Mouse (Mus musculus) frontal cortex, postnatal 25 days (tissue): ENCODE results near the gene Gm10203.
A peak's percentile ranks its signal among the peaks of the same experiment; 100 is the strongest.
"Not testable (repeated sequence)": the region's sequence is repeated elsewhere in the genome, so short reads cannot be mapped to it uniquely, and the experiment has no call there.

Source experiments
- DNase-seq, 2 experiments: peaks; one replicate each; pipeline ENCODE4 v3.0.0; 2022; ENCODE audit warnings: low spot score in 2 of 2

Gm10203 gene

GRCm38 (mm10) chr6:149129870-149130269, at the start of gene Gm10203:
Gene Gm10203, plus strand, starts transcription at chr6:149130170.
- DNase-seq = not testable (repeated sequence)

DNA sequence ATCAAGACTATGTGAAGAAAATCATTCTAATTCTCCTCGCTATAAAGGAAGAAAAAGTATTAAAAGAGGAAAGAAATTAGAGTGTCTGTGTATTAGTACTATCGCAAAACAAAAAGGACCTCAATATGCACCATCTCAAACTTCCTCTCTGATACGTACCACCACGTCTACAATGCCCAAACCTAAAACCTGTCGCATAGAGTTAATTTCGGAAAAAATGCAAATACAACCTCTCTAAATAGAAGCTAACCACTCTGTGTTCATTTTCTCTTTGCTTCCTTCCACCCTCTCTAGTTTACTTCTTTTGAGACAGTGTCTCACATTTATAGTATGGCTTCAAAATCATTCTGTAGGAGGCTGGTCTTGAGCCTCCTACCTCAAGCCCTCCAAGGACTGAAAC, 37.6 kb upstream of the Gm10203 start:
- DNase-seq = no peak

GRCm38 (mm10) chr6:149093465-149093864, 36.5 kb upstream of the Gm10203 start:
- DNase-seq = no peak

DNA sequence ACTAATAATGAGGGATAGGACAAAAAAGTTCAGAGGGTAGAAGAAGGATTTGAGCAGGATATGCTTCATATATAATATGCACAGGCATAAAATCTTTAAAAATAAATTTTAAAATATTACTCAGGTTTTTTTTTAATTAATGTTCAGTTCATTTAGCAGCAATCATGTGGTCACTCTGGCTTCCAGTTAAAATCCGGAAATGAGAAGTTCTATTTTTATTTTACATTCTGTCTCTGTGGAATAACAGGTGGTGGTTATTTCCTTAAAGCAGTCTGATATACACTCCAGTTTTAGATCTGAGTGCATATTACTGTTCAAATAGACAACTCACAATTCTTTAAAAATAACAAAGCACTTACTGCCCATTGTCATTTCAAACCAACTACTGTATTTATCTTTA, 35.4 kb upstream of the Gm10203 start:
- DNase-seq = no peak

DNA sequence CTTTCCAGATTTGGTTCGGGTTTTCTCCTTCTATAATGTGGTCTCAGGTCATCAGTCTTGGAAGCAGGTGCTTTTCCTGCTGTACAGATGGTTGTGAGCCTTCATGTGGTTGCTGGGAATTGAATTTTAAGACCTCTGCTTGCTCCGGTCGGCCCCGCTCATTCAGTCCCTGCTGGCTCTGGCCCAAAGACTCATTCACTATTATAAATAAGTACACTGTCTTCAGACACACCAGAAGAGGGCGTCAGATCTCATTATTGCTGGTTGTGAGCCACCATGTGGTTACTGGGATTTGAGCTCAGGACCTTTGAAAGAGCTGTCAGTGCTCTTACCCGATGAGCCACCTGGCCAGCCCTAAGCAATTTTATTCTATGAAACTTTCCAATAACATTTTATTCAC, 34.6 kb upstream of the Gm10203 start:
- no peak for DNase-seq

- no peak for DNase-seq
These were observed 33.7 kb upstream of the Gm10203 start for GRCm38 (mm10) chr6:149096233-149096632.

DNA sequence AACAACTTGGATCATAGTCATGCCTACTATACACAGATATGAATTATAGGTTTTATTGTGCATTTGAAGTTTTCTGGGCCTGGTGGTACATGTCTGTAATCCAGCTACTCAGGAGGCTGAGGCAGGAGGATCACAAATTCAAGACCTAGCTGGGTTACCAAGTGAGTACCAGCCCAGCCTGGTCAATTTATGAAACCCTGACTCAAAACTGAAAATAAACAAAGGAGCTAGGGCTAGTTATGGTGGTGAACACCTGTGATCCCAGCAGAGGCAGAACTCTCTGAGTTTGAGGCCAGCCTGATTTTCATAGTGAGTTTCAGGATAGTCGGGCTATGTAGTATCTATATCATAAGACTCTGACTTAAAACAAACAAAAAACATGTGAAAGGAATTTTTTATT, 32.7 kb upstream of the Gm10203 start:
- no peak for DNase-seq

DNA sequence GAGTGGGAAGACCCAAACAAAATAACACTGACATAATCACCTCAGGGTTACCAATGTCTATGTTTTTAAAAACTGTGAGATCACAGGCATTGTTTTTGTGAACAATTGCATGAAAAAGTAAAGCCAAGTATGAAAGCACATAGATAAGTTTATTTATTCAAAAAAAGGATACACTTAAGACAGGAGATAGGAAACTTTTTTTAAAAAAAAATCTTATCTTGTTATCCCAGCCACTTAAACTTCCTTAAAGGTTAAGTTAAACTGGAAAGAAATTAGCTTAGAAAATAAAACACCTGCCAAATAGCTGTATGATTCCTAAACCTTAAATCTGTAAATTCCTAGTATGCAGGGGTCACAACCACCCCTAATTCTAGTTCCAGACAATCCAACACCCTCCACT, 31.0 kb upstream of the Gm10203 start:
- DNase-seq = no peak

GRCm38 (mm10) chr6:149100174-149101075, 29.5 kb upstream of the Gm10203 start:
- peak; percentile 41 to 57 for DNase-seq

- DNase-seq = peak; percentile 63 to 69
These were observed 28.7 kb upstream of the Gm10203 start, which contains the start of gene Dennd5b for GRCm38 (mm10) chr6:149101076-149101942. Gene Dennd5b, minus strand, starts transcription at chr6:149101680.

DNA sequence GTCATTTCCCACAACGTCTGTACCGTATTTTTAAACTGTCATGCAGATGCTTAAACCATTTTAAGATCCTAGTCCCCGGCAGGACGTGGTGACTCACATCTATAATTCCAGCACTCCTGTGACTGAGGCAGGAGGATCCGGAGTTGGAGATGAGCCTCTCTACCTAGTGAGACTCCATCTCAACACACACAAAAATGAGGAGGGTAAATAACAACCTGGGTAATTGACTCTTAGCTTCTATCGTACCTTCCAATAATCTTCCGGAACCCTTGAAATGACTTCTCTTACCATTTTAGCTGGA, 28.1 kb upstream of the Gm10203 start:
- no peak for DNase-seq

GRCm38 (mm10) chr6:149103451-149103850, 26.5 kb upstream of the Gm10203 start:
- no peak for DNase-seq

DNA sequence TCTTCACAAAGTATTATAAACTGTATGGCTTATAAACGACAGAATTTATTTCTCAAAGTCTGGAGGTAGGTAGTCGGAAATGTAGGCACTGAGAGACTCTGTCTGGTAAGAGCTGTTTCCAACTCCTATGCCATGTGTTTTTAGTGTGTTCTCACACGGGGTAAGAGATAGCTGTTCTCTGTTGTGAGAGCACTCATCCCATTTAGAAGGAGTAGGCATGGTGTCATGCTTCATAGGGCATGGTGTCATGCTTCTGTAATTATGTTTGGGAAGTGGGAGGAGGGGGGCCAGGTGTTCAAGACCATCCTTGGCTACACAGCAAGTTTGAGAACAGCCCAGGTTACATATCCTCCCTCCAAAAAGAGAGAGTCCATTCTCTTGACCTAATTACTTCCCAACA, 22.4 kb upstream of the Gm10203 start:
- no peak for DNase-seq

- no peak for DNase-seq
These were observed 21.1 kb upstream of the Gm10203 start for GRCm38 (mm10) chr6:149108909-149109308.

- DNase-seq = no peak
These were observed 13.0 kb upstream of the Gm10203 start for GRCm38 (mm10) chr6:149116992-149117391.

DNA sequence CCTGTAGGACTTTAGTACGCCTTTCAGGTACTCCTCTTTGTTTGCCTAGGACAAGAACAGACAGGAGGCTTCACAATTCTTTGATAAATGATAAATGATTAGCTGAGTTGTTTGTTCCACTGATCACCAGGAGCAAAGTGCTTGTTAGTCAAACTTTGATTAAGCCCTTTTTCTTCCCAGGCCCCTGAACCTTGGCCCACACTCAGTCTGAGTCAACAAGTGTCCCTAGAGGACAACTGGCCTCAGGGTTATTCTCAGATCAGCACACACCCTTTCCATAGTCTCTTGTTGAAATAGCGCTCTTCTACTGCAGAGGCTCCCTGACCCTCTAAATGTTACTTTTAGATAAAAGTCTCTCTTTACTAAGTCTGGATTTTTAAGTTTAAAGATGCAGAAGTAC, 11.0 kb upstream of the Gm10203 start:
- no peak for DNase-seq

GRCm38 (mm10) chr6:149119853-149120252, 10.1 kb upstream of the Gm10203 start:
- DNase-seq = peak in 1 of 2 experiments; percentile 57

DNA sequence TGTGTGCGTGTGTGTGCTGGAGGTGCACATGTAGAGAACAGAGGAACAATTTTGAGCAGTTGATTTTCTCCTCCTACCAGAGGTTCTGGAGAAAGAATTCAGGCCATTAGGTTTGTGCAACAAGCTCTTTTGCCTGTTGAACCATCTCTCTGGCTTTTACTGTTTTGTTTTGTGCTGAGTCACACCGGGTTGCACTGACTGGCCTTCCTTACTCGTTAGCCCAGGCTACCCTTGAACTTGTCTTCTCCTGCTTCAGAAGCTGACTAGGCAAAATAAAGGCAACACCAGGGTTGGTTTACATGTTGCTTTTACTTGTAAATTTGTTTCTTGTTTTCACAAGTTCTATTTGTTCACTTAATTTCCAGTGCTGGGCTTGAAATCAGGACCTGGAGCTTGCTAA, 6.9 kb upstream of the Gm10203 start:
- DNase-seq = no peak

- no peak for DNase-seq
These were observed 3.3 kb upstream of the Gm10203 start for GRCm38 (mm10) chr6:149126675-149127074.

GRCm38 (mm10) chr6:149131111-149131510, 1.1 kb downstream of the Gm10203 start:
- DNase-seq = no peak

- no peak for DNase-seq
These were observed 2.5 kb downstream of the Gm10203 start for GRCm38 (mm10) chr6:149132311-149133077.
